Mouse (Mus musculus): ENCODE results near the gene Foxj1.
A peak's percentile ranks its signal among the peaks of the same experiment; 100 is the strongest.

Foxj1 gene

DNA sequence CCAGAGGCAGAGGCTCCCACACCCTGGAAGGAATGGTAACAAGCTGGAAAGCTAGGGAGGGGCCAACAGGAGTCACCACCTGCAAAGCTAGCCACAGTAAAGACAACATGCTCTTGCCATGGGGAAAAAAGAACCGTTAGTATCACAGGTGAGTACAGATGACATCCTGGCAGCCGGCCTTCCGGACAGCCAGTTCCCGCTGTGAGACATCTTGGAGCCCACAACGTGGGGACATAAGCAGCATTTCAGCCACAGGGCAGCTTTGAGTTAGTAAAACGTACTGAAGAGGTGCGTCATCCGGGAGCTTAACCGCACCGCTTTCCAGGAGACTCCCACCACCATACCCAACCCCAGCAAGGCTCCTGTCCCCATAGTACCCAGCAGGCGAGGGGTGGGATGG lies 37.0 kb downstream of the Foxj1 start:
- DNase-seq, result peak; percentile 86

DNA sequence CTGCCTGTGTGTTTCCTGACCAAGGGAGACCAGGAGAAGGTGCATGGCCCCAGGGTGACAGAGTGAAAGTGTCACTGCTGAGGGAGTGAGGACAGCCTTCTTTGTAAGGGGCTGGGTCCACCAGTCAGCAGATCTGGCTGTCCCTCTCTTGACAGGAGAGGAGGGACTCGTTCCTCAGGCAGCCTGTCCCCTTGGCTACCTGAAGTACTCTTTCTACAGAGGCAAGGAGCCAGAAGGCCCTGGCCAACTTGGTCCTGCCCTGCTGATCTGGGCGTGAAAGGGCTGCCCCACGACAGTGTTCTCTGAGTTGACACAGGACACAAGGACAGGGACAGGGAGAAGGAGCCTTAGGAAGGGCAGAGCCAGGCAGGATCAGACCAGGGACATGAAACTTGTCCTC lies 38.2 kb downstream of the Foxj1 start:
- no peak for DNase-seq

DNA sequence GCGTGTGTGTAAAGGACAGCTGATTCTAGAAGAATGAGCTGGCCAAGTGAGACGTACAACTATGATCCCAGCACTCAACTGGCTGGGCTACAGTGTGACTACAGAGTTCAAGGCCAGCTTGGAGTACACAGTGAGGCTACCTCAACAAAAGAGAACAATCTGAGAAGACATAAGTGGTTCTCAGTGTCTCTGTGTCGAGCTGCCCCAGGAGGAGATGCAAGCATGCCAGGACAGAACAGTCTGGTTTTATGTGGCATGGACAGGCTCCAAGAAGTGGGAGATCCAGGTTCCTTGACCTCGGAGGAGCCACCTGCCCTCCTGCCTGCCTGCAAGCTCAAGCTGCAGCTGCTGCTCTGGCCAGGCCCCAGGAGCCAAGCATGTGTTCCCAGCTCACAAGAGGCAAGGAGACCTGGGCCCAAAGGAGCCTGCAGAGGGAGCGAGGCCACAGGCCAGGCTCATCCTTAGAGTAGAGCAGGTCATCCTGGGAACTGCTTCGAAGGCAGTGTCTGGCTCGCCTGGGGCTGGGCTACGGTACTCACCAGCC lies 38.9 kb downstream of the Foxj1 start:
- DNase-seq, result peak; percentile 55

DNA sequence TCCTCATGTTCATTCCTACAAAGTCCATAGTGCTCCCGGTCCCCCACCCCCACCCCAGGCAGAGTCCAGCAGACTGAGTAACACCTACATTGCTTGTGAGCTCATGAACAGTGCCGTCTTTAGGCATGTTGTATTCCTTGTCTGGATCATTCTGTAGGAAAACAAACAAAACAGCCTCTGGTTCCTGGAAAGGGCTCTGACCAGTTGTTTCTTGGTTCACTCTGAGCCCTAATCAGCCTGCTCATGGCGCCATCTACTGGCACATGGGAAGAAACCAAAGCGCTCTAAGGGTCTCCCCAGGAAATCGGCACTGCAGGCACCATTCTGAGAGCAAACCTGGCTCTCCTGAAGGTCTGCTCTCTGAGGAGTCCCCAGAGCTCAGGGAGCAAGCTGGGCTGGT lies 40.9 kb downstream of the Foxj1 start:
- no peak for DNase-seq

- DNase-seq, result no peak
These were observed 41.6 kb downstream of the Foxj1 start for GRCm38 (mm10) chr11:116293538-116294137.

DNA sequence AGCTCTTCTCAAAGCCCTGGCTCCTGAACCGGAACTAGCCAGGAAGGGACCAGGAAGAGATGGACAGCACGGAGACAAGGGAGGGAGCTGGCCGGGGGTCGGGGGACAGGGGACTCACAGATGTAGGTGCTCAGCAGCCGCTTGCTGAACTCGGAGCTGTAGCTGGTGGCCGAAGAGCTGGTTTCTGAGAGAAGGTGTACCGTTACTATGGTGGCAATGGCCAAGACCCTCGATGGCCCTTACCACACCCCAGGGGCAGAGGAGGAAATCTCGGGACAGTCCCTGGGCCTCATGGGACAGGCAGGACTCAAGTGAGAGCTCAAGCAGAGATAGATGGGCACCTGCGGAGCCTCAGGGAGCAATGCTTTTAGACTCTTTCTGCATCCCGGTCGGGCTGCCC lies 42.8 kb downstream of the Foxj1 start:
- DNase-seq, result no peak

- DNase-seq, result no peak
These were observed 44.6 kb downstream of the Foxj1 start for GRCm38 (mm10) chr11:116290556-116290955.

DNA sequence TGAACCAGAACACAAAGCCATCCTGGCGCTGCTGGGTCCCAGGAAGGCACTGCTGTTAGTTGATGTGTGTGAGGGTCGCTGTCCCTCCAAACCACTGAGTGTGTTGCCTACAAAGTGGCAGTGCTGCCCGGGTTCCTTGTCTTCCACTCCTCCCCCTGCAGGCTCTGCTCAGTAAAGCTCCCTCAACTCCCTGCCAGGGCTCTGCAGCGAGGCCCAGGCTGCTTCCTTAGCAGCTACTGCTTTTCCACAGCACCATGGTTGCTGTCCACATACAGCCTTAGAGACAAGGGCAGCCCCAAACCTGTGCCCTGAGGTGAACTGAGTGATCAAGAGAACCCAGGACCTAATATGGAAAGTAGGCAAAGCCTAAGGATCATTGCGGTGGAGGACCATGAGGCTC lies 47.8 kb downstream of the Foxj1 start:
- no peak for DNase-seq

DNA sequence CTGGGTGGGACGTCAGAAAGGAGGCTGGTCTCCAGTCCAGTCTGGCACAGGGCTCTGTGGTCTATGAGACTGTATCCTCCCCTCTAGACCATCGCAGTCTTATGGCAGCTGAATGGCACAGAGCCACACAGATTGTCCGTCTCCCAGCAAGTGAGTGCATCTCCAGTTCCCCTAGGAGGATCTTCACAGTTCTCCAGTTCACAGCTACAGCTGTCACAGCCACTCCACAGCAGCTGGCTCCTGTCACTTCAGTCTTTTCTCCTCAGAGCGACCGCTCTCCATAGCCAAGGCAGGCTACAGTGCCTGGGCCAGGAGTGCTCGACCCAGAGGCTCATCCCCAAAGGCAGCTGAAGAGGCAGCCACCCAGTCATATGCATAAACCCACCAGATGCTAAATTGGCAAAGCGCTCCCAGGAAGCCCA lies 49.4 kb downstream of the Foxj1 start:
- no peak for DNase-seq

DNA sequence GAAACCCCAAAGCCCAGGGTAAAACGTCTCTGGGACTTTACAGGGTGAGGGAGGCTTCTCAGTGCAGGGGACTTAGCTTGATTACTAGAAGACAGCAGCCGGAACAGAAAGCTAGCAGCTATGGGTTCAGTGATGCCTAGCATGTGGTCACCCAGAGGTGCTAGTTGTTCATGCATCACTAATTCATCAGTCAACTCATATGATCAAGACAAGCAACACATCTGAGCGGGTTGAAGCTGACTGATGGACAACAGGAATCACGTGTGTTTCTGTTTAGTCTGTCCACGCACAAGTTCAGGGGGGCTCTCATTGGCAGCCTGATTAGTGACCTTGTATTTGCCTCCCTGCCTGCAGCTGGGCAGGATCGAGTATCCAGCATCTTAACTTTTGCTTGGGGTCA lies 51.2 kb downstream of the Foxj1 start:
- DNase-seq, result no peak

DNA sequence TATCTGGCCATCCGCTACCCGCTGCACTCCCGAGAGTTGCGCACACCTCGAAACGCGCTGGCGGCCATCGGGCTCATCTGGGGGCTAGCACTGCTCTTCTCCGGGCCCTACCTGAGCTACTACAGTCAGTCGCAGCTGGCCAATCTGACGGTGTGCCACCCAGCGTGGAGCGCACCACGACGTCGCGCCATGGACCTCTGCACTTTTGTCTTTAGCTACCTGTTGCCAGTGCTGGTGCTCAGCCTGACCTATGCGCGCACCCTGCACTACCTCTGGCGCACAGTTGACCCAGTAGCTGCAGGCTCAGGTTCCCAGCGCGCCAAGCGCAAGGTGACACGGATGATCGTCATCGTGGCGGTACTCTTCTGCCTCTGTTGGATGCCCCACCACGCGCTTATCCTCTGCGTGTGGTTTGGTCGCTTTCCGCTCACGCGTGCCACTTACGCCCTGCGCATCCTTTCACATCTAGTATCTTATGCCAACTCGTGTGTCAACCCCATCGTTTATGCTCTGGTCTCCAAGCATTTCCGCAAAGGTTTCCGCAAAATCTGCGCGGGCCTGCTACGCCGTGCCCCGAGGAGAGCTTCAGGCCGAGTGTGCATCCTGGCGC lies 52.2 kb downstream of the Foxj1 start:
- DNase-seq, result no peak

DNA sequence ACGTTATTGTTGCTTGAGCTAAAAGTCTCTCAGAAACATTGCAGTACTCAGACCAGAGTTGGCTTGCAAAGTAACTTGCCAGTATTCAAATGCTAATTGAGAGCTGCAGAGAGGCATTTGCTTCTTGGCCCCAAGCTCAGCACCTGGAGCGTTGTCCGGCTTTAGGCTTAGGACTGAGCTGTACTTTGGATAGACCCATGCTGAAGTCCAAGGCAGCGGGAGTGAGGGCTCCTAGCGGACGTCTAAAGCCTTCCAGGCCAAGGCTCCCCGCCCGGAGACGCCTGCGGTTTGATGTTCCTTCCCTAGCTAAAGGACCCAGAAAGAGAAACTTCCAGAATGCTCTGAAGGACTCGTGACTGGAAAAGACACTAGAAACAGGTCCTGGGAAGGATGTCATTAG lies 53.1 kb downstream of the Foxj1 start:
- no peak for DNase-seq

- DNase-seq, result no peak
These were observed 53.5 kb downstream of the Foxj1 start for GRCm38 (mm10) chr11:116281671-116282070.

GRCm38 (mm10) chr11:116280751-116281663 lies 54.2 kb downstream of the Foxj1 start, which contains the start of gene Galr2:
Gene Galr2, plus strand, starts transcription at chr11:116280939.
- DNase-seq, result no peak
